Comparison of ENCODE assay signal across 11 mouse cellular contexts in the genomic region with DNA sequence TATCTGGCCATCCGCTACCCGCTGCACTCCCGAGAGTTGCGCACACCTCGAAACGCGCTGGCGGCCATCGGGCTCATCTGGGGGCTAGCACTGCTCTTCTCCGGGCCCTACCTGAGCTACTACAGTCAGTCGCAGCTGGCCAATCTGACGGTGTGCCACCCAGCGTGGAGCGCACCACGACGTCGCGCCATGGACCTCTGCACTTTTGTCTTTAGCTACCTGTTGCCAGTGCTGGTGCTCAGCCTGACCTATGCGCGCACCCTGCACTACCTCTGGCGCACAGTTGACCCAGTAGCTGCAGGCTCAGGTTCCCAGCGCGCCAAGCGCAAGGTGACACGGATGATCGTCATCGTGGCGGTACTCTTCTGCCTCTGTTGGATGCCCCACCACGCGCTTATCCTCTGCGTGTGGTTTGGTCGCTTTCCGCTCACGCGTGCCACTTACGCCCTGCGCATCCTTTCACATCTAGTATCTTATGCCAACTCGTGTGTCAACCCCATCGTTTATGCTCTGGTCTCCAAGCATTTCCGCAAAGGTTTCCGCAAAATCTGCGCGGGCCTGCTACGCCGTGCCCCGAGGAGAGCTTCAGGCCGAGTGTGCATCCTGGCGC. TPM values are rescaled to one million over a fixed set of nuclear protein-coding genes. Genes with fewer than 3 reads are reported as not detected.
DNase-seq lines count a peak whose midpoint lies in the region; ATAC-seq and TF ChIP-seq lines count a peak whose summit lies in the region.
"Had no signal": no experiment of that assay in that cellular context is flagged by ENCODE, and none has a peak within 500 bp of the region (broad histone marks: within the 10 kb centered on the region; RNA-seq: fewer than 3 reads in every experiment).

No protein-coding gene starts in this region.

- H3K27me3 ChIP-seq in neural tube, embryonic 12.5 days (replicated peaks) = peaks cover 65% of the 10 kb centered on the region
- H3K27me3 ChIP-seq in hindbrain, embryonic 16.5 days (replicated peaks; ENCODE audit: control insufficient read depth, insufficient read depth, low read length) = peaks cover 36% of the 10 kb centered on the region
- H3K27me3 ChIP-seq in splenic B cell, adult 2 months (ENCODE audit: control insufficient read depth, insufficient read depth, low read length, poor library complexity, severe bottlenecking) = no peaks in the 10 kb centered on the region

- no peak overlapping the region for H3K4me2 ChIP-seq in neural tube, embryonic 12.5 days (replicated peaks)
- H3K4me2 ChIP-seq in hindbrain, embryonic 16.5 days (ENCODE audit: low read length) = peak overlapping the region; percentile 37
- H3K4me2 ChIP-seq: lung, embryonic 14.5 days had no signal

- no peak for ATAC-seq in neural tube, embryonic 12.5 days (ENCODE audit: low FRiP score, low read depth)
- 0 out of 2 replicates have a peak, but pooled peaks have one; percentile 23 for ATAC-seq in hindbrain, embryonic 16.5 days
- no peak for ATAC-seq in activated CD4-positive, CD25-positive, alpha-beta regulatory T cell, adult 4 months

- intact Hi-C loops in gastrocnemius, adult 2 months (cut with DNase I) = no loop called here
- intact Hi-C loops in left cerebral cortex, postnatal 4 days (cut with DNase I) = no loop called here

- 9% methylated on average over 48 of the region's 48 CpGs for WGBS in neural tube, embryonic 12.5 days
- 11% methylated on average over 48 of the region's 48 CpGs for WGBS in hindbrain, embryonic 16.5 days

- DNase-seq in gastrocnemius, adult 2 months = no peak
- no peak for DNase-seq in gastrocnemius, adult 8-10 months (ENCODE audit: low spot score in 2 of 2)
- DNase-seq in neural tube, embryonic 10.5 days (ENCODE audit: extremely low spot score, low spot score) = no peak
- peak; percentile 67 for DNase-seq in splenic B cell, adult 2 months (ENCODE audit: low read depth, low spot score)
- DNase-seq in left cerebral cortex, postnatal 4 days = no peak
- DNase-seq: layer of hippocampus, postnatal 36 days; lung, embryonic 14.5 days had no signal

- no peaks in the 10 kb centered on the region for H3K9me3 ChIP-seq in neural tube, embryonic 12.5 days
- H3K9me3 ChIP-seq in hindbrain, embryonic 16.5 days (ENCODE audit: control insufficient read depth, low read length) = no peaks in the 10 kb centered on the region
- H3K9me3 ChIP-seq: forebrain, embryonic 10.5 days had no signal

- H3K4me3 ChIP-seq in gastrocnemius, adult 2 months = 0 out of 2 replicates have a peak overlapping the region, but pooled peaks have one; percentile 5
- H3K4me3 ChIP-seq in neural tube, embryonic 12.5 days = peak overlapping the region; percentile 11; the same call in 1 of the 2 replicates
- no peak overlapping the region for H3K4me3 ChIP-seq in hindbrain, embryonic 16.5 days (ENCODE audit: low read length)

- H3K9ac ChIP-seq in neural tube, embryonic 12.5 days = no peak overlapping the region
- H3K9ac ChIP-seq in hindbrain, embryonic 16.5 days (ENCODE audit: low read depth, low read length) = no peak overlapping the region
- H3K9ac ChIP-seq: lung, embryonic 14.5 days had no signal

- H3K4me1 ChIP-seq in neural tube, embryonic 12.5 days = peaks cover 6% of the 10 kb centered on the region
- peaks cover 17% of the 10 kb centered on the region for H3K4me1 ChIP-seq in hindbrain, embryonic 16.5 days (ENCODE audit: control insufficient read depth, insufficient read depth, low read depth, low read length)

- no peak for TF ChIP-seq CTCF in gastrocnemius, adult 2 months (IDR thresholded peaks at IDR 0.05)

- no peak overlapping the region for H3K27ac ChIP-seq in gastrocnemius, adult 2 months
- no peak overlapping the region for H3K27ac ChIP-seq in neural tube, embryonic 12.5 days
- no peak overlapping the region for H3K27ac ChIP-seq in hindbrain, embryonic 16.5 days (ENCODE audit: low read depth, low read length)
- H3K27ac ChIP-seq: forebrain, embryonic 10.5 days had no signal

- peaks cover 7% of the 10 kb centered on the region; the same call in 1 of the 2 replicates for H3K36me3 ChIP-seq in neural tube, embryonic 12.5 days
- H3K36me3 ChIP-seq in hindbrain, embryonic 16.5 days (ENCODE audit: control insufficient read depth, insufficient read depth, low read length) = peaks cover 4% of the 10 kb centered on the region; the same call in 1 of the 2 replicates
- H3K36me3 ChIP-seq in splenic B cell, adult 2 months (ENCODE audit: control insufficient read depth, insufficient read depth, low read length, poor library complexity, severe bottlenecking) = no peaks in the 10 kb centered on the region

RNA-seq across cellular contexts. Expression of a gene that starts 2.3 kb away (rescaled TPM):
- under 1 TPM in 1 of 2 experiments, not detected in 1; 0.33 TPM for total RNA-seq in gastrocnemius, adult 2 months (2021)
- under 1 TPM in 2 of 4 experiments, not detected in 2; 0.20 to 0.24 TPM for total RNA-seq in gastrocnemius, adult 8-10 months (2022)
- polyA plus RNA-seq in neural tube, embryonic 12.5 days (2016; fragmentation: Nextera tagmentation; extraction: Ambion mirVana) = 1.4 and 2.0 TPM in 2 replicates
- 0.25 and 1.1 TPM in 2 replicates for polyA plus RNA-seq in hindbrain, embryonic 16.5 days (2015; fragmentation: Nextera tagmentation; extraction: Ambion mirVana)
- total RNA-seq in left cerebral cortex, postnatal 4 days (2021) = under 1 TPM; 0.18 to 0.20 TPM
- not detected for polyA plus RNA-seq in activated CD4-positive, CD25-positive, alpha-beta regulatory T cell, adult 4 months (2017; shearing (Covaris generic))
- total RNA-seq: layer of hippocampus, postnatal 36 days had no signal
- polyA plus RNA-seq: lung, embryonic 14.5 days had no signal

RNA-seq across cellular contexts. Expression of a gene that starts 9.0 kb away (rescaled TPM):
- total RNA-seq in gastrocnemius, adult 2 months (2021) = 10 to 100 TPM; 87.7 to 89.2 TPM
- 10 to 100 TPM; 86.7 to 99.9 (median 90.8) TPM for total RNA-seq in gastrocnemius, adult 8-10 months (2022)
- polyA plus RNA-seq in neural tube, embryonic 12.5 days (2016; fragmentation: Nextera tagmentation; extraction: Ambion mirVana) = 85.3 and 88.4 TPM in 2 replicates
- polyA plus RNA-seq in hindbrain, embryonic 16.5 days (2015; fragmentation: Nextera tagmentation; extraction: Ambion mirVana) = 61.8 and 62.4 TPM in 2 replicates
- 10 to 100 TPM; 53.2 to 57.1 TPM for total RNA-seq in left cerebral cortex, postnatal 4 days (2021)
- 10 to 100 TPM; 33.1 to 42.4 TPM for polyA plus RNA-seq in activated CD4-positive, CD25-positive, alpha-beta regulatory T cell, adult 4 months (2017; shearing (Covaris generic))

RNA-seq across cellular contexts. Expression of a gene that starts 24.0 kb away (rescaled TPM):
- total RNA-seq in gastrocnemius, adult 2 months (2021) = 100 to 1,000 TPM in 1 of 2 experiments, 10 to 100 TPM in 1; 74.1 to 106 TPM
- total RNA-seq in gastrocnemius, adult 8-10 months (2022) = 10 to 100 TPM; 62.3 to 84.9 (median 73.3) TPM
- 75.5 and 89.3 TPM in 2 replicates for polyA plus RNA-seq in neural tube, embryonic 12.5 days (2016; fragmentation: Nextera tagmentation; extraction: Ambion mirVana)
- polyA plus RNA-seq in hindbrain, embryonic 16.5 days (2015; fragmentation: Nextera tagmentation; extraction: Ambion mirVana) = 122 and 127 TPM in 2 replicates
- total RNA-seq in left cerebral cortex, postnatal 4 days (2021) = 100 to 1,000 TPM; 112 to 117 TPM
- 10 to 100 TPM; 49.2 to 80.4 TPM for polyA plus RNA-seq in activated CD4-positive, CD25-positive, alpha-beta regulatory T cell, adult 4 months (2017; shearing (Covaris generic))

RNA-seq across cellular contexts. Expression of a gene that starts 45.1 kb away (rescaled TPM):
- under 1 TPM in 1 of 2 experiments, not detected in 1; 0.14 TPM for total RNA-seq in gastrocnemius, adult 2 months (2021)
- total RNA-seq in gastrocnemius, adult 8-10 months (2022) = under 1 TPM in 1 of 4 experiments, not detected in 3; 0.04 TPM
- 0.76 and 0.95 TPM in 2 replicates for polyA plus RNA-seq in neural tube, embryonic 12.5 days (2016; fragmentation: Nextera tagmentation; extraction: Ambion mirVana)
- polyA plus RNA-seq in hindbrain, embryonic 16.5 days (2015; fragmentation: Nextera tagmentation; extraction: Ambion mirVana) = 1.1 and 1.2 TPM in 2 replicates
- total RNA-seq in left cerebral cortex, postnatal 4 days (2021) = under 1 TPM; 0.66 to 0.85 TPM
- polyA plus RNA-seq in activated CD4-positive, CD25-positive, alpha-beta regulatory T cell, adult 4 months (2017; shearing (Covaris generic)) = not detected

RNA-seq across cellular contexts. Expression of a gene that starts 52.2 kb away (rescaled TPM):
- total RNA-seq in gastrocnemius, adult 2 months (2021) = under 1 TPM in 1 of 2 experiments, not detected in 1; 0.14 TPM
- not detected for total RNA-seq in gastrocnemius, adult 8-10 months (2022)
- 7.1 and 7.3 TPM in 2 replicates for polyA plus RNA-seq in neural tube, embryonic 12.5 days (2016; fragmentation: Nextera tagmentation; extraction: Ambion mirVana)
- 13.2 and 16.2 TPM in 2 replicates for polyA plus RNA-seq in hindbrain, embryonic 16.5 days (2015; fragmentation: Nextera tagmentation; extraction: Ambion mirVana)
- total RNA-seq in left cerebral cortex, postnatal 4 days (2021) = 1 to 10 TPM; 6.6 to 9.3 TPM
- polyA plus RNA-seq in activated CD4-positive, CD25-positive, alpha-beta regulatory T cell, adult 4 months (2017; shearing (Covaris generic)) = not detected
